Mouse (Mus musculus): ENCODE results near the gene 1810024B03Rik. TPM values are rescaled to one million over a fixed set of nuclear protein-coding genes. Genes with fewer than 3 reads are reported as not detected.

The 1810024B03Rik gene
- total RNA-seq (2023): under 1 TPM; 0.49 to 0.83 TPM

DNA sequence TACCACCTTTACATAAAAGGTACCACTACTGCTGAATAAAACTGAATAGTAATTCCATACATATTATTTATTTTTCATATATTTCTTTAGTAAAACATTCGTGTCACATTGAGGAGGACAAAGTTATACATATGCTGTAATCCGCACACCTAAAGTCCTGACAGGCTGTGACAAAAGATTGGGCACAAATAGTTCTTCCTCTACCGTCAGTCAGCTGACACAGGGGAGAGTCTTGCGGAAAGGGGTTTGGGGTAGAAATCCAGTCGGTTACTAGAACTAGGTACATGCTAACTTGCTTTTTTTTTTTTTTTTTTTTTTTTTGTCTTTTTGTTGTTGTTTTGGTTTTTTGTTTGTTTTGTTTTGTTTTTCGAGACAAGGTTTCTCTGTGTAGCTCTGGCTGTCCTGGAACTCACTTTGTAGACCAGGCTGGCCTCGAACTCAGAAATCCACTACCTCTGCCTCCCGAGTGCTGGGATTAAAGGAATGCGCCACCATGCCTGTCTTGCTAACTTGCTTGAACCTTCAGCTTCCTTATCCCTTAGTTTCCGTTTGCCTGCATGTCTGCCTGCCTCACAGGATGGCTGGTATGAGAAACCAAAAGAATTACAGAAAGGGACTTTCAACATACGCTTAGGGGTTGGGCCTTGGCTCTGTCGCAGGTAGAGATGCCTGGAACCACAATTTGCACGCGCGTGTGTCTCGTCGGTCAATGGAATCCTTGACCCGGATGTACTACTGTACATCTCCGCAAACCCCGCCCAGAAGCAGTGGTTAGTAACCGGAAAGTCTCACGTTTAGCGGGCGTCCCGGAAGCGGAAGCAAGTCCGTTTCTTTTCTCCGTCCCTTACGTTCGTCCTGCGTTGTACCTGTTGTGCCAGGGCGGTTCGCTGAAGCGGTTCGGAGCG, at the start of gene 1810024B03Rik, which contains the start of gene Snrnp200:
1810024B03Rik (minus strand) TSS at position 734 of the 905 bp plus-strand sequence.
Snrnp200 (plus strand) TSS at position 840 of the 905 bp plus-strand sequence.

GRCm38 (mm10) chr2:127247592-127248333, 39.7 kb upstream of the 1810024B03Rik start, which contains the start of the genes Ciao1 and Tmem127:
TSS of gene Ciao1 (minus strand) at chr2:127247816.
TSS of gene Tmem127 (plus strand) at chr2:127247908.

GRCm38 (mm10) chr2:127143158-127144063, 64.7 kb downstream of the 1810024B03Rik start, which contains the start of gene Itpripl1:
TSS of gene Itpripl1 (minus strand) at chr2:127143442.

Other genes with a start within 250 kb of the 1810024B03Rik start
- 10 to 100 TPM; 11.8 to 13.7 TPM for gene Ap4e1, start 199.6 kb downstream of the 1810024B03Rik start, total RNA-seq (2023)
- 10 to 100 TPM; 17.4 to 23.2 TPM for gene Blvra, start 137.6 kb downstream of the 1810024B03Rik start, total RNA-seq (2023)
- 10 to 100 TPM; 47.6 to 50.7 TPM for gene Ncaph, start 74.3 kb downstream of the 1810024B03Rik start, total RNA-seq (2023)
- 10 to 100 TPM; 20.2 to 26.7 TPM for gene Itpripl1, start 64.8 kb downstream of the 1810024B03Rik start, total RNA-seq (2023)
- 10 to 100 TPM; 79.8 to 86.3 TPM for gene Snrnp200, start 106 bp upstream of the 1810024B03Rik start, total RNA-seq (2023)
- gene Ciao1, start 39.5 kb upstream of the 1810024B03Rik start, total RNA-seq (2023): 10 to 100 TPM; 28.2 to 31.3 TPM
- 10 to 100 TPM; 59.6 to 65.8 TPM for gene Tmem127, start 39.6 kb upstream of the 1810024B03Rik start, total RNA-seq (2023)
- gene Stard7, start 61.9 kb upstream of the 1810024B03Rik start, total RNA-seq (2023): 10 to 100 TPM; 69.1 to 72.4 TPM
- 10 to 100 TPM; 47.8 to 57.1 TPM for gene Dusp2, start 127.9 kb upstream of the 1810024B03Rik start, total RNA-seq (2023)
- gene Astl, start 130.4 kb upstream of the 1810024B03Rik start, total RNA-seq (2023): under 1 TPM; 0.33 to 0.66 TPM
- gene Adra2b, start 154.9 kb upstream of the 1810024B03Rik start, total RNA-seq (2023): not detected
- not detected for gene Gpat2, start 216.9 kb upstream of the 1810024B03Rik start, total RNA-seq (2023)
- gene Fahd2a, start 236.3 kb upstream of the 1810024B03Rik start, total RNA-seq (2023): 1 to 10 TPM; 4.9 to 9.7 TPM

Data from neutrophil, adult 83 days (primary cell).